Mouse (Mus musculus) ES-E14 (cell line): ENCODE results near the gene Gpr183.

Experiments
- CHD2 ChIP-seq: IDR thresholded peaks from 2 replicates; pipeline ENCODE4 v1.6.1; 2014; ENCODE audit warnings: mild to moderate bottlenecking, low read depth, low read length, inconsistent platforms
- HCFC1 ChIP-seq: IDR thresholded peaks from 2 replicates; pipeline ENCODE4 v1.6.1; 2012; ENCODE audit warnings: low read length, inconsistent platforms, borderline replicate concordance; ENCODE audit not compliant: insufficient read depth
- MAFK ChIP-seq: IDR thresholded peaks from 2 replicates; pipeline ENCODE4 v1.6.1; 2014; ENCODE audit warnings: mild to moderate bottlenecking, low read depth, low read length, inconsistent platforms; ENCODE audit not compliant: insufficient read depth
- ZC3H11A ChIP-seq: IDR thresholded peaks from 2 replicates; pipeline ENCODE4 v1.6.1; 2012; ENCODE audit warnings: low read depth, mild to moderate bottlenecking, inconsistent platforms, low read length, borderline replicate concordance

- TF ChIP-seq HCFC1 (no peak), CHD2 (no peak), MAFK (no peak), ZC3H11A (no peak)
Observed at GRCm38 (mm10) chr14:121920511-121921124, 44.4 kb downstream of the Gpr183 start.
